Mouse (Mus musculus) heart, adult 2 months (tissue): ENCODE results near the gene Arhgef26. TPM values are rescaled to one million over a fixed set of nuclear protein-coding genes. Genes with fewer than 3 reads are reported as not detected.
A peak's percentile ranks its signal among the peaks of the same experiment; 100 is the strongest.

Experiments used
- DNase-seq, 2 experiments: peaks; one replicate each; pipeline ENCODE4 v3.0.0; 2021
- H3K27ac ChIP-seq: fragments of 200-600 bp; 2 replicates; pipeline ENCODE4 v1.8.1; 2022
- H3K27me3 ChIP-seq: fragments of 200-500 bp; 2 replicates; pipeline ENCODE4 v1.6.1; 2012; ENCODE audit warnings: mild to moderate bottlenecking, low read length, inconsistent platforms, mixed read lengths; ENCODE audit not compliant: control insufficient read depth, insufficient read depth
- H3K36me3 ChIP-seq: fragments of 200-500 bp; 2 replicates; pipeline ENCODE4 v1.6.1; 2012; ENCODE audit warnings: low read length, inconsistent platforms; ENCODE audit not compliant: control insufficient read depth, insufficient read depth
- H3K4me1 ChIP-seq: fragments of 200-500 bp; 2 replicates; pipeline ENCODE4 v1.6.1; 2011; ENCODE audit warnings: low read length; ENCODE audit not compliant: control insufficient read depth, insufficient read depth
- H3K4me3 ChIP-seq: fragments of 200-600 bp; 2 replicates; pipeline ENCODE4 v1.8.1; 2022
- H3K79me2 ChIP-seq: fragments of 200-500 bp; replicated peaks from 2 replicates; pipeline ENCODE4 v1.6.1; 2012; ENCODE audit warnings: mild to moderate bottlenecking, inconsistent platforms, low read length, moderate library complexity, mixed read lengths; ENCODE audit not compliant: control insufficient read depth, insufficient read depth
- H3K9ac ChIP-seq: fragments of 200-500 bp; 2 replicates; pipeline ENCODE4 v1.6.1; 2012; ENCODE audit warnings: low read depth, mild to moderate bottlenecking, control low read depth, inconsistent platforms, low read length, mixed read lengths
- CTCF ChIP-seq: fragments of 200-600 bp; IDR thresholded peaks from 2 replicates; pipeline ENCODE4 v1.8.1; 2022; ENCODE audit warnings: antibody characterized with exemption, mild to moderate bottlenecking, moderate library complexity
- EP300 ChIP-seq: fragments of 200-500 bp; IDR thresholded peaks from 2 replicates; pipeline ENCODE4 v1.6.1; 2011; ENCODE audit warnings: low read depth, low read length, control low read depth; ENCODE audit not compliant: insufficient read depth
- POLR2A ChIP-seq: fragments of 200-500 bp; IDR thresholded peaks from 2 replicates; pipeline ENCODE4 v1.6.1; 2011; ENCODE audit warnings: mild to moderate bottlenecking, low read depth, low read length, control low read depth; ENCODE audit not compliant: insufficient read depth
- WGBS: fragments of 180-500 bp; shearing (Covaris S2); methylation state at CpG from one replicate; pipeline ENCODE4 v1.1.7; 2018; 5-methylcytosine and 5-hydroxymethylcytosine counted together
- intact Hi-C: fragments of 180-260 bp; cut with DNase I; formaldehyde crosslinking; loops from one replicate; pipeline ENCODE4 v1.15.1; 2025
- polyA plus RNA-seq: library from polyadenylated mRNA; depleted of rRNA; stranded (reverse); fragments of >200 nt; gene quantifications from 2 replicates; pipeline ENCODE4 v1.2.3, GENCODE M21; 2012; rRNA removed
- total RNA-seq, 2 experiments: library from RNA; stranded (reverse); gene quantifications; 2 replicates each; pipeline ENCODE4 v1.2.3; 2021

The Arhgef26 gene
- total and polyA plus RNA-seq, 3 experiments: 0.51 to 2.5 (median 2.1) TPM

DNA sequence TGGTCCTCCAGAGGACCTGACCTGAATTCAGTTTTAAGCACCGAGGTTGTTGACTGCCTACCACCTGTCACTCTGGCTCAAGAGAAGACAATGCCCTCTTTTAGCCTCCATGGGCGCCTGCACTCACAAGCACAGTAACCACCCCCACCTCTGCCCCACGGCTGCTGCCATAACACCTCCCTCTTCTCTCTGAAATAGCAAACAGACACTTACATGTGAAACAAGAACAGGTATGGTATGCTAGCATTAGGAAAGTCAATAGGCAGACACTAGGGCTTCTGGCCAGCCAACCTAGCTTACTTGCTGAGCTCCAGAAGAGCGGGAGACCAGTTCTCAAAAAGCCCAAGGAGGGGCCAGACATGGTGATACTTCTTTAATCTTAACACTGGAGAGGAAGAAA, 161.2 kb downstream of the Arhgef26 start:
- TF ChIP-seq POLR2A: no peak
- TF ChIP-seq EP300: no peak
- no peak for TF ChIP-seq CTCF
- H3K36me3 ChIP-seq: peaks cover 12% of the 10 kb centered on the region
- intact Hi-C loops: no loop called here
- H3K27me3 ChIP-seq: no peaks in the 10 kb centered on the region
- no peak overlapping the region for H3K4me3 ChIP-seq
- H3K27ac ChIP-seq: no peak overlapping the region
- H3K9ac ChIP-seq: no peak overlapping the region
- DNase-seq: no peak
- no peaks in the 10 kb centered on the region for H3K79me2 ChIP-seq
- H3K4me1 ChIP-seq: no peaks in the 10 kb centered on the region
- whole genome bisulfite sequencing: 81% methylated on average over 4 of the region's 4 CpGs

DNA sequence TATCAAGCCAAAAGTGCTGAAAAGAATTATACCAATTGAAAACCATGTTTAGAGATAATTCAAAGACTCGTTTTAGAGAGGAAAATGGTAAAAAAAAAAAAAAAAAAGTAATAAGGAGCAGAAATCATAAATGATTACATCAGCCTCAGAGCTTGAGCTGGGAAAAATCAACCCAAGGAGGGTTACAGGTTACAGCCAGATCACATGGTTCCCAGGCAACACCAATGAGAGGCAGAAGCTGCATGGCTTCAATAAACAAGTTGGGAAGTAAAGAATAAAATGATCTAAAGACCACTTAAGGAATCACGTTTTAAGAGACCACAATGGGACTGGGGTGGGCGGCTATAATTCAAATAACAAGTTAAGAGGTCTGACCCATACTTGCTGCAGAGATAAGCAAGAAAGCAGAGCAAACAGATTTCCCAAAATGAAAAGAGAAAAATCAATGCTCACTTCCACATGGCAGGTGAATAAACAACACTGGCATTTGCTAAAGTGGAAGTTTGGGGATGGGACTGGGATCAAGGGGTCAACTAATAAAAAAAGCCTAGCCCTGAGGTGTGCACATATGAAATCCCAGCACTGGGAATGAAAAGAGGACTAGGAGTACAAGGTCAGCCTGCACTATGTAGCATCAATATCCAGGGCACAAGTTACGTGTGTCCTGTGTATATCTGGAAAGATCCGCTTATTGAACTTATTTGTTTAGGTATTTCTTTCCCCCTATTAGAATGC, 167.2 kb downstream of the Arhgef26 start:
- peaks cover 1% of the 10 kb centered on the region for H3K4me1 ChIP-seq
- no peak overlapping the region for H3K27ac ChIP-seq
- H3K27me3 ChIP-seq: no peaks in the 10 kb centered on the region
- DNase-seq: no peak
- intact Hi-C loops: loop anchor here (5.0 kb wide), 1 partner anchor 168 kb away; the partner anchor contains the start of gene Arhgef26
- TF ChIP-seq POLR2A: no peak
- no peak for TF ChIP-seq EP300
- no peak for TF ChIP-seq CTCF
- no peak overlapping the region for H3K9ac ChIP-seq
- peak overlapping the region; percentile 70 for H3K4me3 ChIP-seq
- peaks cover 7% of the 10 kb centered on the region; the same call in 1 of the 2 replicates for H3K79me2 ChIP-seq
- H3K36me3 ChIP-seq: peaks cover 17% of the 10 kb centered on the region
- WGBS: 66% methylated on average over 5 of the region's 5 CpGs

DNA sequence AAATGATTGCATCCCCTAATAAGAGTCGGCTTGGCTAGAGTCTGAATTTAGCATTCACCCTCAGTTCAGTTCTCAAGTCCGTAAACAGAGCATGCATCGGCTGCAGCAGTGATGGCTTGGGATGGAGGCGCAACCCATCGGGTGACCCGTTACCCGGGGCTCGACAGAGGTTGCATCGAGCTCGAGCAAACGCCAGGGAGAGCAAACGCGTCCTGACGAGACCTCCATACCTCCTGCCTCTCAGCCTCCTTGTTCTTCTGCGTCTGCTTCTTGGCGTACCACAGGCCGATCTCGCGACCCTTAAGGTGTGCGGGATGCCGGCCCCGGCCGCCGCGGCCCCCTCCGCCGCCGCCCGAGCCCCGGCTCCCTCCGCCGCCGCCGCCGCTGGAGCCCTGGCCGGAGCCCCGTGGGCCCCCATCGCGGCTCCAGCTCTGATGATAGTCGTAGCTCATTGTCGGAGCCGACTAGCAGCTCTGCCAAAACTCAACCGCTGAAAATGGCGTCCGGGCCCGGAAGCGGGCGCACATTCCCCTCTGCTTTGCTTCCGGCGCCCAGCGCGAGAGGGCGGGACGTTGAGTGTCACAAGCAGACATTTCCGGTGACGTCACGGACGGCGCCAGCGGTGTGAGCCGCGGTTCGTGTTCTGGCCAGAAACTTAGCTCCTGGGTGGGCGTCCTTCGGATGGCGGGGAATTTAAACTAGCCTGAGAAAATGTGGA, 168.5 kb downstream of the Arhgef26 start, which contains the start of gene Dhx36:
TSS of gene Dhx36 (minus strand) at position 517 of the 718 bp plus-strand sequence.
- intact Hi-C loops: loop anchor here (5.0 kb wide), 1 partner anchor 169 kb away; the partner anchor contains the start of gene Arhgef26
- Histone ChIP-seq H3K79me2 (peaks cover 7% of the 10 kb centered on the region; the same call in 1 of the 2 replicates), H3K9ac (peak within 1 kb of the TSS; percentile 88), H3K4me1 (peaks cover 1% of the 10 kb centered on the region), H3K4me3 (peak within 1 kb of the TSS; percentile 70), H3K27ac (peak within 1 kb of the TSS; percentile 47), H3K36me3 (peaks cover 11% of the 10 kb centered on the region), H3K27me3 (no peaks in the 10 kb centered on the region)
- TF ChIP-seq CTCF (peak; percentile 18; the same call in 1 of the 2 replicates), EP300 (peak; percentile 63; the same call in 1 of the 2 replicates), POLR2A (peak; percentile 52; the same call in 1 of the 2 replicates)
- peak; percentile 96 to 97 for DNase-seq
- under 1% methylated on average over 66 of the region's 66 CpGs for WGBS

DNA sequence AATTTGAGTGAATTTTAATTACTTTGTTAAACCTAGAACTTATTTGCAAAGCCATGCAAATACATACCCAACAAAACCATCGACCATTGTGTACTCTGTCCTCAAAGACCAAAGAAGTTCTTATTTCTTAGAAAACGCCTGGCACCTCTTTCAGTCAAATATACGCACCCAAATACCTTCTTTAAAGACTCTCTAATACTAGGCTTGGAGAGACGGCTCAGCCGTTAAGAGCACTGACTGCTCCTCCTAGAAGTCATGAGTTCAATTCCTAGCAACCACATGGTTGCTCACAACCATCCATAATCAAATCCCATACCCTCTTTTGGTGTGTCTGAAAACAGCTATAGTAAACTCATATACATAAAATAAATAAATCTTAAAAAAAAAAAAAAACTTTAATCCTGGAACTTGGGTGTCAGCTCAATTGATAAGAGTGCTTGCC, 169.1 kb downstream of the Arhgef26 start:
- WGBS: 44% methylated on average over 5 of the region's 5 CpGs
- peak overlapping the region; percentile 70 for H3K4me3 ChIP-seq
- H3K4me1 ChIP-seq: peaks cover 1% of the 10 kb centered on the region
- H3K9ac ChIP-seq: no peak overlapping the region
- TF ChIP-seq POLR2A: no peak
- no peak; the same call in 1 of the 2 replicates for TF ChIP-seq CTCF
- TF ChIP-seq EP300: no peak
- intact Hi-C loops: loop anchor here (5.0 kb wide), 1 partner anchor 170 kb away; the partner anchor contains the start of gene Arhgef26
- peak overlapping the region; percentile 47; the same call in 1 of the 2 replicates for H3K27ac ChIP-seq
- H3K36me3 ChIP-seq: peaks cover 11% of the 10 kb centered on the region
- no peak for DNase-seq
- H3K79me2 ChIP-seq: peaks cover 7% of the 10 kb centered on the region; the same call in 1 of the 2 replicates
- H3K27me3 ChIP-seq: no peaks in the 10 kb centered on the region

Other genes with a start within 250 kb of the Arhgef26 start
- 10 to 100 TPM; 15.3 to 17.0 TPM for gene Dhx36, start 168.7 kb downstream of the Arhgef26 start, total RNA-seq
- 5.0 and 10.7 TPM in 2 replicates for gene Dhx36, start 168.7 kb downstream of the Arhgef26 start, polyA plus RNA-seq